Mouse (Mus musculus): Measurements from ENCODE around the gene Cdc123.

DNA sequence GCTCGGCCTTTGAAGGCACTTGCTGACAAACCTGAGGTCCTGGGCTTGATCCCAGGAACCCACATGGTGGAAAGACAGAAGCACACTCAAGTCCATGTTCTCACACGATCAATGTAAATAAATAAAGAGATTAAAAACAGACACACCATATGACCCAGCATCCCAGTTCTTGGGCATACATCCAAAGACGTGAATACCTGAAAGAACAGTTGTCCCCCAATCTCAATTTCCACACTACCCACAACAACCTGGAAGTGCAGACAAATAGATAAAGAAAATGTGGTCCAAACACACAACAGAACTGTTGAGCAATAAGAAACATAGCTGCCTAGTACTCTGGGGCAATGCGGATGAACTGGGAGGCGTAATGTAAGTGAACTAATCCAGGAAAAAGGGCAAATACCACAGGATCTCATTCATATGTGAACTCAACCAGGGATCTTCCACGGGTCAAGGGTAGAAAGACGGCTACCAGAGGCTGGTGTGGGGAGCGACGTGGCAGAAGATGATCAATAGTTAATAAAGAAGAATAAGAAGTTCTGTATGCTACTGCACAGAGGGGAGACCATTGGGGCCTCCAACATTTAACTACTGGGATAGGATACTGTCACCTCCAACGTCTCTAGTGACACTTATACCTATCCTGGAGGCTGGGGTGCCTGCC, 42.9 kb downstream of the Cdc123 start:
- TF ChIP-seq CTCF (IDR thresholded peaks at IDR 0.05; ENCODE audit: borderline replicate concordance, insufficient read depth, low read depth, low read length) (no peak), POLR2A (IDR thresholded peaks at IDR 0.05; ENCODE audit: borderline replicate concordance, insufficient read depth, low read length) (no peak)
